Mouse (Mus musculus) forebrain, embryonic 16.5 days (tissue): ENCODE data around the gene Sppl2b. TPM values are rescaled to one million over a fixed set of nuclear protein-coding genes. Genes with fewer than 3 reads are reported as not detected.

Source experiments
- microRNA counts: library from miRNA; unstranded; fragments of <30 nt; microRNA quantifications from one replicate; lab custom pipeline; 2016
- microRNA-seq: library from miRNA; unstranded; fragments of <30 nt; microRNA quantifications from one replicate; pipeline ENCODE4, GENCODE M21; 2017
- polyA plus RNA-seq: library from polyadenylated mRNA; unstranded; fragments of >200 nt; fragmentation: Nextera tagmentation; extraction: Ambion mirVana; gene quantifications from 2 replicates; pipeline ENCODE4 v1.2.1, GENCODE M21; 2015

Gene Sppl2b
- polyA plus RNA-seq, 1 experiment from 2014 or later, result 78.6 TPM

MicroRNAs encoded within 50 kb of the gene (microRNA counts, 519-probe panel; counts per million panel counts)
- not detected for microRNA mmu-miR-1982 (lab: Ali Mortazavi, UCI)

Small RNAs within 50 kb of the gene (microRNA-seq; reads per million reads assigned to microRNA genes)
- 5.6 reads per million, percentile 23 among the genes with 10 or more reads in this experiment for gene Mir1982

Other genes starting within 250 kb of the Sppl2b start
- 3.1 and 4.1 TPM in 2 replicates for gene Gm49322, start 249.3 kb upstream of the Sppl2b start, polyA plus RNA-seq
- gene Csnk1g2, start 232.4 kb upstream of the Sppl2b start, polyA plus RNA-seq, result 91.3 and 96.9 TPM in 2 replicates
- 75.2 and 79.7 TPM in 2 replicates for gene Btbd2, start 198.2 kb upstream of the Sppl2b start, polyA plus RNA-seq
- gene Mknk2, start 177.2 kb upstream of the Sppl2b start, polyA plus RNA-seq, result 57.1 and 61.2 TPM in 2 replicates
- 56.9 and 59.4 TPM in 2 replicates for gene Mob3a, start 153.3 kb upstream of the Sppl2b start, polyA plus RNA-seq
- gene Izumo4, start 153.1 kb upstream of the Sppl2b start, polyA plus RNA-seq, result 32.5 and 44.1 TPM in 2 replicates
- gene Ap3d1, start 113.0 kb upstream of the Sppl2b start, polyA plus RNA-seq, result 101 and 102 TPM in 2 replicates
- gene Dot1l, start 100.1 kb upstream of the Sppl2b start, polyA plus RNA-seq, result 17.4 and 22.5 TPM in 2 replicates
- gene Sf3a2, start 57.1 kb upstream of the Sppl2b start, polyA plus RNA-seq, result 62.6 and 65.1 TPM in 2 replicates
- gene Plekhj1, start 56.6 kb upstream of the Sppl2b start, polyA plus RNA-seq, result 129 and 143 TPM in 2 replicates
- 0.15 TPM in 1 of 2 replicates, not detected in the other for gene Amh, start 50.0 kb upstream of the Sppl2b start, polyA plus RNA-seq
- not detected in 2 replicates for gene Jsrp1, start 41.8 kb upstream of the Sppl2b start, polyA plus RNA-seq
- 1,342 and 1,351 TPM in 2 replicates for gene Oaz1, start 28.6 kb upstream of the Sppl2b start, polyA plus RNA-seq
- gene Lingo3, start 11.2 kb upstream of the Sppl2b start, polyA plus RNA-seq, result 6.0 and 9.3 TPM in 2 replicates
- gene Lsm7, start 66 bp upstream of the Sppl2b start, polyA plus RNA-seq, result 223 and 228 TPM in 2 replicates
- gene Tmprss9, start 16.6 kb downstream of the Sppl2b start, polyA plus RNA-seq, result 0.24 and 0.25 TPM in 2 replicates
- gene Timm13, start 45.7 kb downstream of the Sppl2b start, polyA plus RNA-seq, result 298 and 299 TPM in 2 replicates
- gene Lmnb2, start 63.0 kb downstream of the Sppl2b start, polyA plus RNA-seq, result 53.2 and 59.8 TPM in 2 replicates
- gene Gadd45b, start 74.8 kb downstream of the Sppl2b start, polyA plus RNA-seq, result 5.8 and 7.0 TPM in 2 replicates
- 41.0 and 47.4 TPM in 2 replicates for gene Gng7, start 159.7 kb downstream of the Sppl2b start, polyA plus RNA-seq
- 37.6 and 45.4 TPM in 2 replicates for gene Diras1, start 170.4 kb downstream of the Sppl2b start, polyA plus RNA-seq
- gene Slc39a3, start 182.2 kb downstream of the Sppl2b start, polyA plus RNA-seq, result 48.1 and 54.0 TPM in 2 replicates
- gene Sgta, start 204.9 kb downstream of the Sppl2b start, polyA plus RNA-seq, result 325 and 344 TPM in 2 replicates
- gene Thop1, start 214.8 kb downstream of the Sppl2b start, polyA plus RNA-seq, result 69.4 and 70.4 TPM in 2 replicates
- gene Creb3l3, start 243.6 kb downstream of the Sppl2b start, polyA plus RNA-seq, result 0.17 and 0.66 TPM in 2 replicates